ENCODE assay signal across 8 mouse cellular contexts in genomic region chr7:5062360-5063001, GRCm38 (mm10). TPM values are rescaled to one million over a fixed set of nuclear protein-coding genes. Genes with fewer than 3 reads are reported as not detected.
DNase-seq lines count a peak whose midpoint lies in the region; ATAC-seq and TF ChIP-seq lines count a peak whose summit lies in the region.

No protein-coding gene starts in this region.

- peak overlapping the region; percentile 90 for H3K4me2 ChIP-seq in stomach, postnatal 0 days (replicated peaks; ENCODE audit: low read depth)

- 0 out of 2 replicates have a peak, but pooled peaks cover 4% of the 10 kb centered on the region for H3K4me1 ChIP-seq in stomach, postnatal 0 days (replicated peaks; ENCODE audit: control insufficient read depth, insufficient read depth)

- H3K4me3 ChIP-seq in stomach, postnatal 0 days (ENCODE audit: low read depth, low read length): peak overlapping the region; percentile 67

- H3K27me3 ChIP-seq in stomach, postnatal 0 days (ENCODE audit: control insufficient read depth, insufficient read depth, low read length): no peaks in the 10 kb centered on the region

- no peaks in the 10 kb centered on the region for H3K9me3 ChIP-seq in stomach, postnatal 0 days (ENCODE audit: control insufficient read depth, low read length)

- no peak for TF ChIP-seq EP300 in stomach, postnatal 0 days (optimal IDR thresholded peaks at IDR 0.05)

- H3K27ac ChIP-seq in stomach, postnatal 0 days (replicated peaks): peak overlapping the region; percentile 99

- peak; percentile 15; the same call in 1 of the 2 replicates for ATAC-seq in granulocyte monocyte progenitor cell, adult 5-6 weeks (replicated peaks; ENCODE audit: poor library complexity, severe bottlenecking)
- peak; percentile 15; the same call in 1 of the 2 replicates for ATAC-seq in megakaryocyte progenitor cell, adult 5-6 weeks (replicated peaks; ENCODE audit: poor library complexity)
- peak; percentile 67 for ATAC-seq in stomach, postnatal 0 days (ENCODE audit: low FRiP score, low TSS enrichment)

- H3K9ac ChIP-seq in stomach, postnatal 0 days (ENCODE audit: low read length): peak overlapping the region; percentile 96

- TF ChIP-seq CTCF in stomach, postnatal 0 days (IDR thresholded peaks at IDR 0.05; ENCODE audit: low read depth): no peak

- peak; percentile 75 for DNase-seq in adrenal gland, postnatal 10 days
- no peak for DNase-seq in adrenal gland, adult 8-10 months
- peak; percentile 90 for DNase-seq in 3134 (ENCODE audit: extremely low read depth, insufficient read length, low spot score)
- DNase-seq in brain, adult 2 months (ENCODE audit: low read depth, low spot score): peak; percentile 89
- DNase-seq in kidney, postnatal 14 days: peak; percentile 82
- DNase-seq in stomach, postnatal 0 days (ENCODE audit: low spot score): peak; percentile 83

- H3K36me3 ChIP-seq in stomach, postnatal 0 days (ENCODE audit: control insufficient read depth, insufficient read depth, low read length): peaks cover 4% of the 10 kb centered on the region

- WGBS in stomach, postnatal 0 days: under 1% methylated on average over 46 of the region's 51 CpGs

RNA-seq across cellular contexts. Expression of gene U2af2, which starts 0.5 kb away (rescaled TPM):
- 100 to 1,000 TPM; 142 to 161 TPM for total RNA-seq in adrenal gland, postnatal 10 days (2021)
- 100 to 1,000 TPM; 135 to 214 (median 168) TPM for total RNA-seq in adrenal gland, adult 8-10 months (2022)
- 204 and 227 TPM in 2 replicates for total RNA-seq in granulocyte monocyte progenitor cell, adult 5-6 weeks (2014; fragmentation: Nextera tagmentation)
- 253 and 265 TPM in 2 replicates for total RNA-seq in granulocyte monocyte progenitor cell, adult 5-6 weeks (2017)
- total RNA-seq in megakaryocyte progenitor cell, adult 5-6 weeks (2015): 99.3 TPM in 2 replicates
- 225 and 247 TPM in 2 replicates for total RNA-seq in megakaryocyte progenitor cell, adult 5-6 weeks (2017)
- 49.2 and 50.1 TPM in 2 replicates for polyA plus RNA-seq in stomach, postnatal 0 days (2015; fragmentation: Nextera tagmentation; extraction: Ambion mirVana)

RNA-seq across cellular contexts. Expression of gene Zfp580, which starts 11.1 kb away (rescaled TPM):
- 10 to 100 TPM; 11.4 to 13.1 TPM for total RNA-seq in adrenal gland, postnatal 10 days (2021)
- 1 to 10 TPM; 5.4 to 9.7 (median 8.5) TPM for total RNA-seq in adrenal gland, adult 8-10 months (2022)
- total RNA-seq in granulocyte monocyte progenitor cell, adult 5-6 weeks (2014; fragmentation: Nextera tagmentation): 1.3 and 7.3 TPM in 2 replicates
- total RNA-seq in granulocyte monocyte progenitor cell, adult 5-6 weeks (2017): 1.2 and 1.3 TPM in 2 replicates
- total RNA-seq in megakaryocyte progenitor cell, adult 5-6 weeks (2015): 2.3 and 3.0 TPM in 2 replicates
- 0.24 and 0.67 TPM in 2 replicates for total RNA-seq in megakaryocyte progenitor cell, adult 5-6 weeks (2017)
- polyA plus RNA-seq in stomach, postnatal 0 days (2015; fragmentation: Nextera tagmentation; extraction: Ambion mirVana): 21.0 and 21.6 TPM in 2 replicates

RNA-seq across cellular contexts. Expression of gene Epn1, which starts 17.6 kb away (rescaled TPM):
- 100 to 1,000 TPM; 144 to 150 TPM for total RNA-seq in adrenal gland, postnatal 10 days (2021)
- total RNA-seq in adrenal gland, adult 8-10 months (2022): 100 to 1,000 TPM; 124 to 175 (median 142) TPM
- total RNA-seq in granulocyte monocyte progenitor cell, adult 5-6 weeks (2014; fragmentation: Nextera tagmentation): 56.6 and 57.4 TPM in 2 replicates
- total RNA-seq in granulocyte monocyte progenitor cell, adult 5-6 weeks (2017): 34.4 and 62.6 TPM in 2 replicates
- 41.0 and 42.0 TPM in 2 replicates for total RNA-seq in megakaryocyte progenitor cell, adult 5-6 weeks (2015)
- total RNA-seq in megakaryocyte progenitor cell, adult 5-6 weeks (2017): 37.0 and 51.5 TPM in 2 replicates
- polyA plus RNA-seq in stomach, postnatal 0 days (2015; fragmentation: Nextera tagmentation; extraction: Ambion mirVana): 41.0 and 44.5 TPM in 2 replicates

RNA-seq across cellular contexts. Expression of gene Zfp784, which starts 24.2 kb away (rescaled TPM):
- total RNA-seq in adrenal gland, postnatal 10 days (2021): 1 to 10 TPM; 5.7 to 7.3 TPM
- 1 to 10 TPM; 4.3 to 7.8 (median 6.0) TPM for total RNA-seq in adrenal gland, adult 8-10 months (2022)
- 0.28 and 0.54 TPM in 2 replicates for total RNA-seq in granulocyte monocyte progenitor cell, adult 5-6 weeks (2014; fragmentation: Nextera tagmentation)
- 0.98 and 1.1 TPM in 2 replicates for total RNA-seq in granulocyte monocyte progenitor cell, adult 5-6 weeks (2017)
- 0.72 and 1.5 TPM in 2 replicates for total RNA-seq in megakaryocyte progenitor cell, adult 5-6 weeks (2015)
- total RNA-seq in megakaryocyte progenitor cell, adult 5-6 weeks (2017): 1.6 and 1.7 TPM in 2 replicates
- polyA plus RNA-seq in stomach, postnatal 0 days (2015; fragmentation: Nextera tagmentation; extraction: Ambion mirVana): 4.1 and 4.3 TPM in 2 replicates

RNA-seq across cellular contexts. Expression of gene 4632433K11Rik, which starts 28.6 kb away (rescaled TPM):
- not detected for total RNA-seq in adrenal gland, postnatal 10 days (2021)
- under 1 TPM in 1 of 4 experiments, not detected in 3; 0.34 TPM for total RNA-seq in adrenal gland, adult 8-10 months (2022)
- total RNA-seq in granulocyte monocyte progenitor cell, adult 5-6 weeks (2014; fragmentation: Nextera tagmentation): not detected in 2 replicates
- total RNA-seq in granulocyte monocyte progenitor cell, adult 5-6 weeks (2017): 0.57 and 1.2 TPM in 2 replicates
- total RNA-seq in megakaryocyte progenitor cell, adult 5-6 weeks (2015): not detected in 2 replicates
- 0.88 TPM in 1 of 2 replicates, not detected in the other for total RNA-seq in megakaryocyte progenitor cell, adult 5-6 weeks (2017)
- polyA plus RNA-seq in stomach, postnatal 0 days (2015; fragmentation: Nextera tagmentation; extraction: Ambion mirVana): not detected in 2 replicates

Comparison
In these comparisons a context has a peak if more than half of its experiments do, and no peak if none do; other contexts are left out.
1. ATAC-seq: peak in every context shown above with its lines; median percentile 67 in stomach, postnatal 0 days; 15 in granulocyte monocyte progenitor cell, adult 5-6 weeks; 15 in megakaryocyte progenitor cell, adult 5-6 weeks.